Mouse (Mus musculus) CH12.LX (cell line): ENCODE results near the gene Chuk.

Experiments used
- BHLHE40 ChIP-seq: IDR thresholded peaks from 2 replicates; pipeline ENCODE4 v1.6.1; 2011; ENCODE audit warnings: mild to moderate bottlenecking, low read depth, low read length, improper control_type of control experiment
- E2F4 ChIP-seq: IDR thresholded peaks from 2 replicates; pipeline ENCODE4 v1.6.1; 2011; ENCODE audit warnings: low read depth, low read length, improper control_type of control experiment; ENCODE audit not compliant: insufficient replicate concordance
- EP300 ChIP-seq: IDR thresholded peaks from 2 replicates; pipeline ENCODE4 v1.6.1; 2011; ENCODE audit warnings: low read length, improper control_type of control experiment
- NRF1 ChIP-seq: IDR thresholded peaks from 2 replicates; pipeline ENCODE4 v1.6.1; 2014; ENCODE audit warnings: low read depth, mild to moderate bottlenecking, inconsistent platforms, low read length, improper control_type of control experiment, moderate library complexity
- POLR2A ChIP-seq: IDR thresholded peaks from 2 replicates; pipeline ENCODE4 v1.6.1; 2011; ENCODE audit warnings: low read depth, mild to moderate bottlenecking, improper control_type of control experiment, low read length
- USF2 ChIP-seq: conservative IDR thresholded peaks from 2 replicates; pipeline ENCODE4 v1.6.1; 2011; ENCODE audit warnings: low read depth, low read length, improper control_type of control experiment

- TF ChIP-seq EP300, result peak; percentile 93
- no peak for TF ChIP-seq NRF1
- TF ChIP-seq USF2, result no peak
- peak; percentile 50 for TF ChIP-seq BHLHE40
- no peak for TF ChIP-seq POLR2A
- TF ChIP-seq E2F4, result no peak
Observed at GRCm38 (mm10) chr19:44117793-44118192, 10.5 kb upstream of the Chuk start.
